In genomic region chr2:71168461-71169021, GRCm38 (mm10) we compare ENCODE assay signal across 15 mouse cellular contexts. TPM values are rescaled to one million over a fixed set of nuclear protein-coding genes. Genes with fewer than 3 reads are reported as not detected.
A peak's percentile ranks its signal among the peaks of the same experiment; 100 is the strongest.
DNase-seq lines count a peak whose midpoint lies in the region; ATAC-seq lines count a peak whose summit lies in the region.
"Had no signal": no experiment of that assay in that cellular context is flagged by ENCODE, and none has a peak within 500 bp of the region (broad histone marks: within the 10 kb centered on the region; RNA-seq: fewer than 3 reads in every experiment).

No protein-coding gene starts in this region.

- no peaks in the 10 kb centered on the region for H3K27me3 ChIP-seq in forebrain, embryonic 13.5 days
- H3K27me3 ChIP-seq in midbrain, embryonic 14.5 days (ENCODE audit: control insufficient read depth, insufficient read depth, low read length), result no peaks in the 10 kb centered on the region
- H3K27me3 ChIP-seq: liver, embryonic 15.5 days had no signal

- H3K4me2 ChIP-seq in forebrain, embryonic 13.5 days, result no peak overlapping the region; the same call in 1 of the 2 replicates
- H3K4me2 ChIP-seq in midbrain, embryonic 14.5 days (ENCODE audit: low read length), result no peak overlapping the region
- H3K4me2 ChIP-seq: liver, embryonic 15.5 days had no signal

- H3K9ac ChIP-seq in forebrain, embryonic 13.5 days, result no peak overlapping the region
- H3K9ac ChIP-seq in midbrain, embryonic 14.5 days (replicated peaks; ENCODE audit: low read length), result no peak overlapping the region
- H3K9ac ChIP-seq: liver, embryonic 15.5 days had no signal

- ATAC-seq in forebrain, embryonic 13.5 days, result 0 out of 2 replicates have a peak, but pooled peaks have one; percentile 30
- ATAC-seq in midbrain, embryonic 14.5 days (ENCODE audit: low FRiP score, low TSS enrichment), result no peak; the same call in 1 of the 2 replicates

- peaks cover 18% of the 10 kb centered on the region for H3K4me1 ChIP-seq in forebrain, embryonic 13.5 days
- H3K4me1 ChIP-seq in midbrain, embryonic 14.5 days (ENCODE audit: control insufficient read depth, insufficient read depth, low read length), result peaks cover 9% of the 10 kb centered on the region; the same call in 1 of the 2 replicates

- H3K27ac ChIP-seq in forebrain, embryonic 13.5 days, result peak overlapping the region; percentile 40; the same call in 1 of the 2 replicates
- peak overlapping the region; percentile 41; the same call in 1 of the 2 replicates for H3K27ac ChIP-seq in midbrain, embryonic 14.5 days (replicated peaks; ENCODE audit: low read depth, low read length)
- H3K27ac ChIP-seq: layer of hippocampus, adult 2 months; liver, embryonic 15.5 days had no signal

- no peak overlapping the region for H3K4me3 ChIP-seq in forebrain, embryonic 13.5 days
- H3K4me3 ChIP-seq in midbrain, embryonic 14.5 days (replicated peaks; ENCODE audit: low read depth, low read length), result no peak overlapping the region
- H3K4me3 ChIP-seq: layer of hippocampus, adult 2 months; liver, embryonic 15.5 days; megakaryocyte, embryonic 14.5 days had no signal

- no peaks in the 10 kb centered on the region for H3K36me3 ChIP-seq in forebrain, embryonic 13.5 days (ENCODE audit: poor library complexity, severe bottlenecking)
- H3K36me3 ChIP-seq in midbrain, embryonic 14.5 days (ENCODE audit: control insufficient read depth, insufficient read depth, low read length), result no peaks in the 10 kb centered on the region
- H3K36me3 ChIP-seq: liver, embryonic 15.5 days had no signal

- peak; percentile 13 for DNase-seq in embryo, embryonic 11 days
- DNase-seq in embryo, embryonic 10 days (ENCODE audit: low spot score), result no peak
- DNase-seq in lung, postnatal 10 days, result peak; percentile 24
- DNase-seq in lung, postnatal 14 days, result no peak
- DNase-seq in midbrain, embryonic 14.5 days, result peak; percentile 84
- no peak for DNase-seq in urinary bladder, postnatal 14 days (ENCODE audit: low spot score)
- no peak for DNase-seq in ovary, postnatal 14 days (ENCODE audit: low spot score)
- DNase-seq: cerebellum, postnatal 36 days; kidney, adult 18-20 months; right cerebral cortex, postnatal 14 days had no signal

- H3K9me3 ChIP-seq in forebrain, embryonic 13.5 days (replicated peaks), result no peaks in the 10 kb centered on the region
- H3K9me3 ChIP-seq in midbrain, embryonic 14.5 days (ENCODE audit: control insufficient read depth, low read length), result no peaks in the 10 kb centered on the region
- H3K9me3 ChIP-seq: liver, embryonic 15.5 days; megakaryocyte, embryonic 14.5 days had no signal

- WGBS in forebrain, embryonic 13.5 days, result 10% methylated on average over 10 of the region's 10 CpGs
- 4% methylated on average over 10 of the region's 10 CpGs for WGBS in midbrain, embryonic 14.5 days

RNA-seq across cellular contexts. Expression of gene Dync1i2, which starts 43.0 kb away (rescaled TPM):
- polyA plus RNA-seq in forebrain, embryonic 13.5 days (2015; fragmentation: Nextera tagmentation; extraction: Ambion mirVana), result 177 and 182 TPM in 2 replicates
- polyA plus RNA-seq in midbrain, embryonic 14.5 days (2014; fragmentation: Nextera tagmentation; extraction: Ambion mirVana), result 184 and 231 TPM in 2 replicates

RNA-seq across cellular contexts. Expression of gene Cybrd1, which starts 50.8 kb away (rescaled TPM):
- polyA plus RNA-seq in forebrain, embryonic 13.5 days (2015; fragmentation: Nextera tagmentation; extraction: Ambion mirVana), result 0.22 and 0.30 TPM in 2 replicates
- polyA plus RNA-seq in midbrain, embryonic 14.5 days (2014; fragmentation: Nextera tagmentation; extraction: Ambion mirVana), result 1.6 and 1.7 TPM in 2 replicates
- polyA plus RNA-seq: C2C12 had no signal

Comparison
In these comparisons a context has a peak if more than half of its experiments do, and no peak if none do; other contexts are left out.
1. DNase-seq: peak in embryo, embryonic 11 days (single experiment), lung, postnatal 10 days (single experiment) and midbrain, embryonic 14.5 days (single experiment); none in embryo, embryonic 10 days (single experiment), lung, postnatal 14 days (single experiment), urinary bladder, postnatal 14 days (single experiment) and ovary, postnatal 14 days (single experiment).